Mouse (Mus musculus) neutrophil, adult 5-6 weeks (primary cell): ENCODE results near the gene Epo. TPM values are rescaled to one million over a fixed set of nuclear protein-coding genes. Genes with fewer than 3 reads are reported as not detected.

ENCODE experiments used
- ATAC-seq: fragments of 151-379, 151-347 bp; 2 replicates; pipeline ENCODE4 v1.8.0; 2017; ENCODE audit warnings: mild to moderate bottlenecking, moderate TSS enrichment; ENCODE audit not compliant: insufficient number of reproducible peaks, poor library complexity, low FRiP score, severe bottlenecking; ENCODE audit errors: extremely low read depth
- total RNA-seq: library from RNA; stranded (forward); fragments of 200-1000 nt; gene quantifications from 2 replicates; pipeline ENCODE4 v1.2.3, GENCODE M21; 2017

Epo gene
- total RNA-seq = not detected in 2 replicates

- ATAC-seq = peak; percentile 75
These were observed at the start of gene Epo, which contains the start of gene Gnb2 for GRCm38 (mm10) chr5:137533117-137533827. Gene Epo (minus strand): TSS chr5:137533242. Gene Gnb2 (minus strand): TSS chr5:137533510.

- no peak for ATAC-seq
These were observed 49.7 kb upstream of the Epo start for GRCm38 (mm10) chr5:137582702-137583101.

- ATAC-seq = no peak
These were observed 47.2 kb upstream of the Epo start for GRCm38 (mm10) chr5:137580246-137580645.

- no peak for ATAC-seq
These were observed 41.4 kb upstream of the Epo start for GRCm38 (mm10) chr5:137574470-137574901.

GRCm38 (mm10) chr5:137570691-137571586 is 37.9 kb upstream of the Epo start:
- ATAC-seq = 0 out of 2 replicates have a peak, but pooled peaks have one; percentile 10

GRCm38 (mm10) chr5:137570181-137570580 is 37.1 kb upstream of the Epo start:
- no peak for ATAC-seq

DNA sequence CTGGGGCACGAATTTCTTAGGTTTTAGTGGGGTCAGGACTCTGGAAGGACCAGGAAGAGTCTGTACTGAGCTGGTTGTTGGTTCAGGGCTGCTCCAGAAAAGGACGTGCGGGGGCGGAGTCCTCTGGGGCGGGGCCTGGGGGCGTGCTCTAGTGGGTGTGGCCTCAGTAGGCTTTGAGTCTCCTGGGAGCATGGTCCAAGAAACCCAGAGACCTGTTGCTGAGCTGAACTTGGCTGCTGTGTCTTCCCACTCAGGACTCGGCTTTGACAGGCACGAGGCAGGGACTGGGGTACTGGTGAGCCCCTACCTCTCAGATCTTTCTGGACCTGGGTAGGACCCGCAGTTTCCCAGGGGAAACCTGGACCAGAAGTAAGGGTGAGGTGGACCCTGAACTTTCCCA is 36.6 kb upstream of the Epo start, which contains the start of gene Tfr2:
Tfr2 (plus strand) TSS at position 176 of the 400 bp plus-strand sequence.
- ATAC-seq = peak; percentile 46

DNA sequence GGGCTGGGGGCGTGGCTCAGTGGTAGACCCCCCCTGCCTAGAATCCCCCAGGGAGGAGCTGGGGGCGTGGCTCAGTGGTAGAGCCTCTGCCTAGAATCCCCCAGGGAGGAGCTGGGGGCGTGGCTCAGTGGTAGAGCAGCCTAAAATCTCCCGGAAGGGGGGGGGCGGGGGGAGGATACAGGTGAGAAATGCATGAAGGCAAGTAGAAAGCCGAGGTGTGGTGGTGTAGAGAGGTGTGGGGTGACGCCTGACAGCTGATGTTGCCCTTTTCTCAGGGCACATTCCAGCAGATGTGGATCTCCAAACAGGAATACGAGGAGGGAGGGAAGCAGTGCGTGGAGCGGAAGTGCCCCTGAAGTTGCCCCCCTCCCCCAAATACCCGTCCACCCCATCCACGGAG is 36.0 kb upstream of the Epo start:
- ATAC-seq = no peak

- no peak for ATAC-seq
These were observed 35.3 kb upstream of the Epo start for GRCm38 (mm10) chr5:137568223-137568798.

- ATAC-seq = no peak
These were observed 33.4 kb upstream of the Epo start for GRCm38 (mm10) chr5:137566416-137566815.

- no peak for ATAC-seq
These were observed 32.7 kb upstream of the Epo start for GRCm38 (mm10) chr5:137565744-137566143.

- ATAC-seq = no peak
These were observed 29.9 kb upstream of the Epo start for GRCm38 (mm10) chr5:137562965-137563364.

- ATAC-seq = no peak
These were observed 28.5 kb upstream of the Epo start for GRCm38 (mm10) chr5:137561556-137561955.

- no peak for ATAC-seq
These were observed 20.9 kb upstream of the Epo start for GRCm38 (mm10) chr5:137553898-137554297.

GRCm38 (mm10) chr5:137553411-137553837 is 20.4 kb upstream of the Epo start, which contains the start of gene Actl6b:
Gene Actl6b (plus strand): TSS chr5:137553517.
- no peak for ATAC-seq

- ATAC-seq = no peak
These were observed 20.0 kb upstream of the Epo start for GRCm38 (mm10) chr5:137553000-137553399.

GRCm38 (mm10) chr5:137551119-137551518 is 18.1 kb upstream of the Epo start:
- peak; percentile 36; the same call in 1 of the 2 replicates for ATAC-seq

- ATAC-seq = no peak
These were observed 16.8 kb upstream of the Epo start for GRCm38 (mm10) chr5:137549840-137550239.

DNA sequence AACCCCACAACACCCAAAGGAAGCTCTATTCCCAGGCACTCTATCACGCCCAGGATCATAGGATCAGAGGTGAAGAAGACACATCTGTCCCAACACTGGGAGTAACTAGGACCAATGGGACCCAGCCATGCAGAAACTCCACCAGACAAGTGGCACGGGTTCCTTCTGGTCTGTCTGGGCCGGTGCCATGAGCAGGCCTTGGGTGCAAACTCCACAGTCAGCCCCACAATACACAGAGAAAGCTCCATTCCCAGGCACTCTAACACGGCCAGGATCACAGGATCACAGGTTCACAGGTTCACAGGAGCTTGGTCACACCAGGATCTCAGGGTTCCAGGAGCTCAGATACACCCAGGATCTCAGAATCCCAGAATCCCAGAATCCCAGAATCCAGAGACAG is 12.6 kb upstream of the Epo start:
- ATAC-seq = no peak
